Mouse (Mus musculus) monocyte, adult 59 days (primary cell): ENCODE data around the gene Fbxw28. TPM values are rescaled to one million over a fixed set of nuclear protein-coding genes. Genes with fewer than 3 reads are reported as not detected.

Source experiments
- total RNA-seq, 2 experiments: library from RNA; stranded (reverse); gene quantifications; one replicate each; pipeline ENCODE4 v1.2.4; 2023

Fbxw28 gene
- total RNA-seq: not detected

GRCm38 (mm10) chr9:109339559-109339958, at the start of gene Fbxw28:
TSS of gene Fbxw28 (minus strand) at chr9:109339659.

GRCm38 (mm10) chr9:109287576-109287975, 51.9 kb downstream of the Fbxw28 start, which contains the start of gene Fbxw14:
TSS of gene Fbxw14 (minus strand) at chr9:109287676.

Other genes starting within 250 kb of the Fbxw28 start
- gene Plxnb1, start 244.3 kb downstream of the Fbxw28 start, total RNA-seq: under 1 TPM; 0.05 to 0.12 TPM
- gene Fbxw21, start 177.6 kb downstream of the Fbxw28 start, total RNA-seq: not detected
- gene Fbxw13, start 143.7 kb downstream of the Fbxw28 start, total RNA-seq: not detected
- not detected for gene Fbxw20, start 104.9 kb downstream of the Fbxw28 start, total RNA-seq
- gene Fbxw14, start 52.0 kb downstream of the Fbxw28 start, total RNA-seq: not detected
- not detected for gene Fbxw22, start 64.6 kb upstream of the Fbxw28 start, total RNA-seq
- not detected for gene Fbxw16, start 109.5 kb upstream of the Fbxw28 start, total RNA-seq
- gene Fbxw19, start 156.2 kb upstream of the Fbxw28 start, total RNA-seq: not detected
- not detected for gene Fbxw15, start 228.6 kb upstream of the Fbxw28 start, total RNA-seq